Mouse (Mus musculus) hindbrain, embryonic 13.5 days (tissue): ENCODE measurements around the gene Gm49380. TPM values are rescaled to one million over a fixed set of nuclear protein-coding genes. Genes with fewer than 3 reads are reported as not detected.
"Not testable (repeated sequence)": the region's sequence is repeated elsewhere in the genome, so short reads cannot be mapped to it uniquely, and the experiment has no call there.

Source experiments
- ATAC-seq: fragments of 200-750 bp; cut with Nextera tagmentation; 2 replicates; pipeline ENCODE4 v1.8.0; 2017; ENCODE audit warnings: moderate TSS enrichment; ENCODE audit not compliant: low FRiP score
- H3K27ac ChIP-seq: fragments of 300-500 bp; sonication (generic); 2 replicates; pipeline ENCODE4 v1.5.1; 2015; ENCODE audit warnings: inconsistent platforms, mild to moderate bottlenecking, moderate library complexity
- H3K27me3 ChIP-seq: fragments of 300-500 bp; sonication (generic); 2 replicates; pipeline ENCODE4 v1.6.1; 2015; ENCODE audit warnings: mild to moderate bottlenecking, inconsistent platforms
- H3K36me3 ChIP-seq: fragments of 300-500 bp; sonication (generic); 2 replicates; pipeline ENCODE4 v1.6.1; 2015; ENCODE audit warnings: mild to moderate bottlenecking, inconsistent platforms
- H3K4me1 ChIP-seq: fragments of 300-500 bp; sonication (generic); replicated peaks from 2 replicates; pipeline ENCODE4 v1.6.1; 2015; ENCODE audit warnings: inconsistent platforms
- H3K4me2 ChIP-seq: fragments of 300-500 bp; sonication (generic); 2 replicates; pipeline ENCODE4 v1.6.1; 2015; ENCODE audit warnings: inconsistent platforms, mild to moderate bottlenecking, moderate library complexity
- H3K4me3 ChIP-seq: fragments of 300-500 bp; sonication (generic); 2 replicates; pipeline ENCODE4 v1.5.1; 2015; ENCODE audit warnings: mild to moderate bottlenecking, inconsistent platforms
- H3K9ac ChIP-seq: fragments of 300-500 bp; sonication (generic); 2 replicates; pipeline ENCODE4 v1.6.1; 2015; ENCODE audit warnings: mild to moderate bottlenecking, inconsistent platforms
- H3K9me3 ChIP-seq: fragments of 300-500 bp; sonication (generic); 2 replicates; pipeline ENCODE4 v1.6.1; 2016; ENCODE audit warnings: inconsistent platforms
- WGBS: fragments of 180-500 bp; shearing (Covaris S2); methylation state at CpG from one replicate; pipeline ENCODE4 v1.1.7; 2015; 5-methylcytosine and 5-hydroxymethylcytosine counted together
- polyA plus RNA-seq: library from polyadenylated mRNA; unstranded; fragments of >200 nt; fragmentation: Nextera tagmentation; extraction: Ambion mirVana; gene quantifications from 2 replicates; pipeline ENCODE4 v1.2.1, GENCODE M21; 2015

Gm49380 gene
- polyA plus RNA-seq, 1 experiment from 2014 or later, result 0.49 TPM

DNA sequence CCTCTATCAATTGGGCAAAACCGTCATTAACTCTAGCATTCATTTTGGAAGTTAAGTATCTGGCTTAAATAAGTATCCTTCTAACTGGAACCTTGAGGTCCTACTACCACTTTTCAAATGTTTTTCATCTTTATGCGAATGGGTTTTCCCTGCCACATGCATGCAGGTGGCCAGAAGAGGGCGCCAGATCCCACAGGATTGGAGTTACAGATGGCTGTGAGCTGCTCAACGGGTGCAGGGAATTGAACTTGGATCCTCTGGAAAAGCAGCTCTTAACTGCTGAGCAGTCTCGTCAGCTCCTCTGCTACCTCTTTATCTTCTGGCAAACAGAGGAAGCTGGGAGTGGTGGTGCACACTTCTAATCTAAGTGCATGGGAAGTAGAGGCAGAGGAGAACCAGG lies 5.7 kb upstream of the Gm49380 start:
- ATAC-seq, result no peak
- no peaks in the 10 kb centered on the region for H3K4me1 ChIP-seq
- WGBS, result 48% methylated on average over 5 of the region's 5 CpGs
- no peak overlapping the region for H3K27ac ChIP-seq
- no peak overlapping the region for H3K4me2 ChIP-seq
- H3K36me3 ChIP-seq, result no peaks in the 10 kb centered on the region
- H3K4me3 ChIP-seq, result no peak overlapping the region
- H3K9me3 ChIP-seq, result no peaks in the 10 kb centered on the region
- no peak overlapping the region for H3K9ac ChIP-seq
- no peaks in the 10 kb centered on the region for H3K27me3 ChIP-seq

DNA sequence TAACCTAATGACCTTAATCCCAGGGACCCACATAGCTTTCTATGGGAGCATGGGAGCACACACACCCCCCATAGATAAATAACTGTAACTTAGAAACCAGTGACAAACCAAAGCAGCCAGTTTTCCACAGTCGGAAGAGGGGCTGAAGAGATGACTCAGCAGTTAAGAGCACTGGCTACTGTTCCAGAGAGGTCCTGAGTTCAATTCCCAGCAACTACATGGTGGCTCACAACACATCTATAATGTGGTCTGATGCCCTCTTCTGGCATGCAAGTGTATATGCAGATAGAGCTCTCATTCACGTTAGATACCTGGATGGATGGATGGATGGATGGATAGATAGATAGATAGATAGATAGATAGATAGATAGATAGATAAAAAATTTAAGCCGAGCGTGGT lies 2.9 kb upstream of the Gm49380 start:
- no peak overlapping the region for H3K4me2 ChIP-seq
- H3K4me1 ChIP-seq, result peaks cover 13% of the 10 kb centered on the region
- no peaks in the 10 kb centered on the region for H3K36me3 ChIP-seq
- WGBS, result 89% methylated on average over 4 of the region's 4 CpGs
- H3K27ac ChIP-seq, result no peak overlapping the region
- no peak overlapping the region for H3K9ac ChIP-seq
- ATAC-seq, result no peak
- no peaks in the 10 kb centered on the region for H3K9me3 ChIP-seq
- no peaks in the 10 kb centered on the region for H3K27me3 ChIP-seq
- H3K4me3 ChIP-seq, result no peak overlapping the region

DNA sequence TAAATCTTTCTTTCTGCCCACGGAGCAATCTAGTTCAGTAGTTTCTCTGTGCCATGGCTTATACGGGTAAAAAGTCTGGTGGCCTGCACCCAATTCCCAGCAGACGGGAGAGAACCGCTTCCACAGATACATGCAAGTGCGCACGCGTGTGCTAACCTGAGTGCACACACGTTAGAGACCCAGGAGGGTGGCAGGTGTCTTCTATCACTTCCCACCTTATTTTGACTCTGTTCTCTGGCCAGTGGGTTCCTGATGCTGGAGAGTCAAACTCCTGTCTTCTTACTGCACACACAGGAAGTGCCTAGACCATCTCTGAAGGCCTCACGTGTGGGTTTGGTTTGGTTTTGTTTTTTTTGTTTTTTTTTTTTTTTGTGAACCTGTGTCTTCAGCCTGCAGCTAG lies 2.3 kb upstream of the Gm49380 start:
- Histone ChIP-seq H3K36me3 (no peaks in the 10 kb centered on the region), H3K9ac (no peak overlapping the region), H3K27ac (no peak overlapping the region), H3K9me3 (no peaks in the 10 kb centered on the region), H3K4me2 (no peak overlapping the region), H3K4me3 (no peak overlapping the region), H3K4me1 (peaks cover 17% of the 10 kb centered on the region), H3K27me3 (no peaks in the 10 kb centered on the region)
- no peak for ATAC-seq
- 92% methylated on average over 9 of the region's 9 CpGs for WGBS

DNA sequence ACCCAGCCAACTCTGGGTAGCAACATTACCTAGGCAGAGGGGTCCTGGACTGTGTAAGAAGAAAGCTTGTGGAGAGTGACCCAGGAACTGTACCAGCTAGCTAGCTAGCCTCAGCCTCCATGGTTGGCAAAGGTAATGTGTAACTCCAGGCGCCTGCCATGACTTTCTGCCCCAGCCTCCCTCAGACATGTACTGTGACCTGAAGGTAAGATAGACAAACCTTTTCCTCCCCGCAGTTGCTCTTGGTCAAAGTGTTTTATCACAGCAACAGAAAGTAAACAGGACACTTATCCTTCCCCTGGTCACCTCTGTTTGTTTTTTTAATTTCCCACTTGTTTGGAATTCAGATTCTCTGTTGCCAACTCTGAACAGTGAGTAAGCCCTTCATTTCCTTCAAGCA lies 1.2 kb upstream of the Gm49380 start:
- 93% methylated on average over 2 of the region's 2 CpGs for WGBS
- Histone ChIP-seq H3K4me1 (peaks cover 28% of the 10 kb centered on the region), H3K36me3 (no peaks in the 10 kb centered on the region), H3K9me3 (no peaks in the 10 kb centered on the region), H3K27me3 (no peaks in the 10 kb centered on the region), H3K9ac (no peak overlapping the region), H3K4me3 (no peak overlapping the region), H3K27ac (no peak overlapping the region), H3K4me2 (no peak overlapping the region)
- no peak for ATAC-seq

DNA sequence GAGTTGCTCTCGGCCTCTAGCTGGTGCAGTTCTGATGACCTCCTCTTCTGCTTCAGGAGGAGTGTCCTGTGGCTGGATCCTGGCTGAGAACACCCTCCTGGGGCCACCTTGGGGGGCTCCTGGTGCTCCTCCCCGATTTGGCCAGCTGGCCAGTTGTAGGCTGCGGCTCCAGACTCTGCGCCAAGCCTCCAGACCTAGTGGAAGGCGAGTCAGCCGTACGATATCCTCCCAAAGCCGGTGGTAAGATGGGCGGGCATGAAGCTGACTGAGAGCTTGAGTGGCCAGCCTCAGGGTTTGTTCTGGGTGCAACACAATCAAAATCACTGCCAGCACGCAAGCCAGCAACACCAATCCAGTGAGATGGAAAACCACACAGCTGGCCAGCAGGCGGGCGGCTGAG lies 1.4 kb downstream of the Gm49380 start:
- not testable (repeated sequence) for H3K36me3 ChIP-seq, H3K27me3 ChIP-seq, H3K9me3 ChIP-seq, H3K27ac ChIP-seq, H3K9ac ChIP-seq, ATAC-seq
- Histone ChIP-seq H3K4me2 (peak overlapping the region; percentile 62), H3K4me1 (peaks cover 53% of the 10 kb centered on the region), H3K4me3 (0 out of 2 replicates have a peak overlapping the region, but pooled peaks have one; percentile 71)
- 67% methylated on average over 10 of the region's 12 CpGs for WGBS

DNA sequence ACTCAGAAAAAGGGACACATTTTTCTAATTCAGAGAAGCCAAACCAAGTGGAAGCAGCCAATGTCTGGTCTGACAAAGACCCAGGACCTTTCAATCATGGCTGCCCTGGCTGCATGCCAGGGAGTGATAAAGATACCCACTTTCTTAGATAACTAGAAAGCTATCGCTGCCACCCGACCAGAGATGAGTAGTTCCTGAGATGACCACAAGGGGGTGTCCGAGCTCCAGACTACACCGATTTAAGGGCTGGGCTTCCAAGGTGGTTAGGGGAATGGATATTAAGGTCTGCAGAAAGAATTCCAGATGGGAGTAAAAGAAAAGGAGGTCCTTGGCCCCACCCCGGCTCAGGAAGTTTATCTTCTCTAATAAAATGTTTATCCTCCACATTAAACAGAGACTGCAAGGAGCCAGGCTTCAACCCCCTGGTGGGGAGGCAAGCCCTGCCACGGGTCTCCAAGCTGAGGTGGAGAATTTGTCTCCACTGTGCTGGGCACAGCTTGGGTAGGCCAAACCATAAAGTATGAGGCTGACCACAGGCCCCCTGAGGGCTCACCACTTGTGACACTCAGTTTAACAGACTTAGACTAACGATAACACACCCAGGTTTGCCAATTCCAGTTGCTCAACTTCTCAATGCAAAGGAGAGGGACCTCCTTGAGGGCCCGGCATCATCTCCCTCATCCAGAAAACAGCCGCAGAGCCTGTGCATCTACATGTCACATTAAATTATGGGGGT lies 3.8 kb downstream of the Gm49380 start:
- Histone ChIP-seq H3K36me3 (peaks cover 8% of the 10 kb centered on the region), H3K27me3 (no peaks in the 10 kb centered on the region), H3K4me3 (no peak overlapping the region), H3K9ac (peak overlapping the region; percentile 56; the same call in 1 of the 2 replicates), H3K4me1 (peaks cover 65% of the 10 kb centered on the region), H3K27ac (no peak overlapping the region), H3K4me2 (peak overlapping the region; percentile 26; the same call in 1 of the 2 replicates), H3K9me3 (no peaks in the 10 kb centered on the region)
- ATAC-seq, result no peak
- 35% methylated on average over 9 of the region's 9 CpGs for WGBS

DNA sequence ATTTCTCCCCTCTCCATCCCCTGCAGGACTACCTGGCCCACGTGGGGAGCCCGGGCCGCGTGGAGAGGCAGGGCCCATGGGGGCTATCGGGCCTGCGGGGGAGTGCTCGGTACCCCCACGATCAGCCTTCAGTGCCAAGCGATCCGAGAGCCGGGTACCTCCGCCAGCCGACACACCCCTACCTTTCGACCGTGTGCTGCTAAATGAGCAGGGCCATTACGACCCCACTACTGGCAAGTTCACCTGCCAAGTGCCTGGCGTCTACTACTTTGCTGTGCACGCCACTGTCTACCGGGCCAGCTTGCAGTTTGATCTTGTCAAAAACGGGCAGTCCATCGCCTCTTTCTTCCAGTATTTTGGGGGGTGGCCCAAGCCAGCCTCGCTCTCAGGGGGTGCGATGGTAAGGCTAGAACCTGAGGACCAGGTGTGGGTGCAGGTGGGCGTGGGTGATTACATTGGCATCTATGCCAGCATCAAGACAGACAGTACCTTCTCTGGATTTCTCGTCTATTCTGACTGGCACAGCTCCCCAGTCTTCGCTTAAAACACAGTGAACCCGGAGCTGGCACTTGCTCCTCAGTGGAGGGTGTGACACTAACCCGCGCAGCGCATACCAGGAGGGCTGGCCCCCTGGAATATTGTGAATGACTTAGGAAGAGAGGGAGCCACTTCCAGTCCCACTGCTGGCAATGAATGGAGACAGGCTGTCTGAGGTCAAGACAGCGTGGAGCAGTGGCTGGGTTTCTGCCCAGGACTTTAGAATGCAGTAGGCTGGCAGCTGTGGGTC lies 4.8 kb downstream of the Gm49380 start:
- H3K27ac ChIP-seq, result no peak overlapping the region
- peaks cover 8% of the 10 kb centered on the region for H3K36me3 ChIP-seq
- H3K27me3 ChIP-seq, result no peaks in the 10 kb centered on the region
- no peaks in the 10 kb centered on the region for H3K9me3 ChIP-seq
- WGBS, result 84% methylated on average over 31 of the region's 31 CpGs
- peaks cover 65% of the 10 kb centered on the region for H3K4me1 ChIP-seq
- H3K4me3 ChIP-seq, result no peak overlapping the region
- H3K9ac ChIP-seq, result peak overlapping the region; percentile 56
- H3K4me2 ChIP-seq, result peak overlapping the region; percentile 39
- no peak for ATAC-seq

DNA sequence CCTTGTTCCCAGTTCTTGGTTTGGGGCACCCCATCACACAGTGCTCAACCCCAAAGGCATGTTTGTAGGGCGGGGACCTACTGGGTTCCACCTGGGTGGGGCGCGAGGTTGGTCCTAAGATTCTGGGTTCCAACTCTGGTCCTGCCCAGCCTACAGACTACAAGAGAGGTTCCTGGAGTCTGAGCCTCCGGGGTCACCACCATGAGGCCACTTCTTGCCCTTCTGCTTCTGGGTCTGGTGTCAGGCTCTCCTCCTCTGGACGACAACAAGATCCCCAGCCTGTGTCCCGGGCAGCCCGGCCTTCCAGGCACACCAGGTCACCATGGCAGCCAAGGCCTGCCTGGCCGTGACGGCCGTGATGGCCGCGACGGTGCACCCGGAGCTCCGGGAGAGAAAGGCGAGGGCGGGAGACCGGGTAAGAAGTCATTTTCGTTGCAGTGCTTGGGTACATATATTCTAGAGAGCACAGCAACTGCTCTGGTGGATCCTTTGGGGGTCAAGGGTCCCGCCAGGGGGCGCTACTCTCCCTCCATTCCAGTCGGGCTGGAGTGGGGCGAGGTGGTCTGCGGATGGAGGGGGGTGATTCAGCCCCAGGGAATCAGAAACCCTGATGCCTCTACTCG lies 5.6 kb downstream of the Gm49380 start:
- Histone ChIP-seq H3K36me3 (peaks cover 8% of the 10 kb centered on the region), H3K4me1 (peaks cover 64% of the 10 kb centered on the region), H3K9ac (peak overlapping the region; percentile 56), H3K4me3 (peak overlapping the region; percentile 14), H3K27ac (peak overlapping the region; percentile 74), H3K27me3 (no peaks in the 10 kb centered on the region), H3K9me3 (no peaks in the 10 kb centered on the region), H3K4me2 (peak overlapping the region; percentile 39)
- WGBS, result 30% methylated on average over 25 of the region's 25 CpGs
- no peak; the same call in 1 of the 2 replicates for ATAC-seq

DNA sequence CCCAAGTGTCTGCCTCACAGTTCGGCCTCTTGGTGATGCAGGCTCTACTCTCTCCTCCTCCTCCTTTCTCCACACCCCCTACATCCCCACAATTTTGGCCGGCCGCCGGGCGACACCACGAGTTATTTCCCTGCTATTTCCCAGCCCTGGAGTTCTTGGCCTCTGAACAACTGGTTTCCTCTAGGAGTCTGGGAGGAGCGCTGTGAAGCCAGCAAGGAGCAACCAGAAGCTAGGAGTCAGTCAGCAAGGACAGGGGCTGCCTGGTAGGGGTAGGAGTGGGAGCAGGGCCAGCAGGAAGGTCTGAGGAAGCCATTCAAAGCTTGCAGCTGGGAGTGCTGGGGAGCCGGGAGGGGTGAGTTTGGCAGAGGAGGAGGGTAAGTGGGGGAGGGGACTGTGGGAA lies 6.2 kb downstream of the Gm49380 start, which contains the start of gene C1qtnf5:
Gene C1qtnf5 (plus strand): TSS at position 136 of the 400 bp plus-strand sequence.
- Histone ChIP-seq H3K27ac (peak within 1 kb of the TSS; percentile 74), H3K9ac (peak within 1 kb of the TSS; percentile 56), H3K4me2 (peak within 1 kb of the TSS; percentile 39), H3K36me3 (peaks cover 8% of the 10 kb centered on the region), H3K27me3 (no peaks in the 10 kb centered on the region), H3K9me3 (no peaks in the 10 kb centered on the region), H3K4me1 (peaks cover 58% of the 10 kb centered on the region), H3K4me3 (peak within 1 kb of the TSS; percentile 14)
- 35% methylated on average over 8 of the region's 8 CpGs for WGBS
- ATAC-seq, result peak; percentile 68

DNA sequence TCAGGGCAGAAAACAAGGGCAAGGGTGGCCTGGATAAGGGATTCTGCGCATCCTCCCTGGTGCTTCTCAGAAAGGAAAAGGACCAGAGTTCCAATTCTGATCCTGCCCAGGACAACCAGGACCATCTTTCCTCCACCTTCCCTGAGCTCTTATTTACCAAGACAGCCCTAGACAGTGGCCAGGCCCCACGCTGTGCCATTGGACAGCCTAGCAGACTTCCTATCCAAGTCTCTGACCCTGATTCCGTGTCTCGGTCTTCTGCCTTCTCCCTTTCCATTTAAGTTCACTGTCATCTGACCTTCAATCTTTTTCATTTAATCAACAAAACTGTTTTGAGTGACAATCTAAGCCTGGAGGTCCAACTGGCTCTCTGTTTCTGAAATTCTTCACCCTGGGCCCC lies 6.7 kb downstream of the Gm49380 start:
- WGBS, result 79% methylated on average over 4 of the region's 4 CpGs
- Histone ChIP-seq H3K4me1 (peaks cover 53% of the 10 kb centered on the region), H3K4me3 (no peak overlapping the region), H3K36me3 (peaks cover 8% of the 10 kb centered on the region), H3K27me3 (no peaks in the 10 kb centered on the region), H3K9me3 (no peaks in the 10 kb centered on the region), H3K27ac (peak overlapping the region; percentile 74), H3K9ac (peak overlapping the region; percentile 35; the same call in 1 of the 2 replicates), H3K4me2 (no peak overlapping the region; the same call in 1 of the 2 replicates)
- no peak for ATAC-seq

DNA sequence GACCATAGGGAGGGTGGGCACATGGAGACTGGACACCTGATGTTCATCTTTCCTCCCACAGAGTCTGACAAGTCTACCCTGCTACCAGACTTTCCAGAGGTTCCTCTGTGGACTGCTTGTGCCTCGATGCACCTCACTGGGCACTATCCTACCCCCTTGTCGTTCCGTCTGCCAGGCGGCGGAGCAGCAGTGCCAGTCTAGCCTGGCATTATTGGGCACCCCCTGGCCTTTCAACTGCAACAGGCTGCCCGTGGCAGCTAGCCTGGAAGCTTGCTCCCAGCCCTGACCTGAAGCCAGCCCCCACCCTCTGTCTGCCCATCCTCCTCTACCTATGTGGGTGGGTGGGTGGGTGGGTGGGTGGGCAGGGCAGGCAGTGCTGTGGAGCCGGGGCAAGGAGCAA lies 7.1 kb downstream of the Gm49380 start:
- Histone ChIP-seq H3K27ac (peak overlapping the region; percentile 74; the same call in 1 of the 2 replicates), H3K9me3 (no peaks in the 10 kb centered on the region), H3K27me3 (no peaks in the 10 kb centered on the region), H3K36me3 (peaks cover 8% of the 10 kb centered on the region), H3K4me2 (no peak overlapping the region), H3K9ac (no peak overlapping the region), H3K4me1 (peaks cover 52% of the 10 kb centered on the region), H3K4me3 (no peak overlapping the region)
- WGBS, result 94% methylated on average over 7 of the region's 7 CpGs
- ATAC-seq, result no peak

DNA sequence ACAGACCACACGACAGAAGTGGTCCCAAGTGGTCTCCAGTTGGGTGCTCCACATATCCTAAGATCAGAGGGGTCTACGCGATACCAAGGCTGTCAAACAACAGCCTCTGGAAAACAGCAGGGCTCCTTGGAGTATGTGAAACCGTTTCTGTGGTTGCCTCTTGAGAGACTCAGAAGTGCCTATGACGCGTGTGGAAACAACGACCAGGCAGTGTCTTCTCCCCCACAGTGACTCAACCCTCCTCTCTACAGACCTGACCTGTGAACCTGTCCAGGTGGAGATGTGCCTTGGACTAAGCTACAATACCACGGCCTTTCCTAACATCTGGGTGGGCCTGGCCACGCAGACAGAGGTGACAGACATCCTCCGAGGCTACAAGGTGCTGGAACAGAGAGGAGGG lies 7.5 kb downstream of the Gm49380 start:
- Histone ChIP-seq H3K4me2 (no peak overlapping the region), H3K27ac (no peak overlapping the region), H3K36me3 (peaks cover 8% of the 10 kb centered on the region), H3K27me3 (no peaks in the 10 kb centered on the region), H3K9me3 (no peaks in the 10 kb centered on the region), H3K4me3 (no peak overlapping the region), H3K9ac (no peak overlapping the region), H3K4me1 (peaks cover 50% of the 10 kb centered on the region)
- WGBS, result 90% methylated on average over 10 of the region's 10 CpGs
- ATAC-seq, result no peak
